Mouse (Mus musculus) midbrain, postnatal 0 days (tissue): ENCODE data around the gene Gm5431. TPM values are rescaled to one million over a fixed set of nuclear protein-coding genes. Genes with fewer than 3 reads are reported as not detected.
A peak's percentile ranks its signal among the peaks of the same experiment; 100 is the strongest.

ENCODE experiments used
- ATAC-seq: fragments of 200-750 bp; cut with Nextera tagmentation; 2 replicates; pipeline ENCODE4 v1.8.0; 2017; ENCODE audit warnings: moderate number of reproducible peaks, mild to moderate bottlenecking, moderate TSS enrichment, moderate library complexity; ENCODE audit not compliant: low FRiP score
- DNase-seq: peaks from one replicate; pipeline ENCODE4 v3.0.0-alpha.2; 2015; ENCODE audit warnings: low spot score
- H3K27ac ChIP-seq: fragments of 300-500 bp; sonication (generic); 2 replicates; pipeline ENCODE4 v1.5.1; 2014; ENCODE audit warnings: low read depth, mild to moderate bottlenecking, low read length, mixed read lengths
- H3K27me3 ChIP-seq: fragments of 300-500 bp; sonication (generic); 2 replicates; pipeline ENCODE4 v1.6.1; 2014; ENCODE audit warnings: low read length, control low read depth, mixed read lengths; ENCODE audit not compliant: insufficient read depth
- H3K36me3 ChIP-seq: fragments of 300-500 bp; sonication (generic); 2 replicates; pipeline ENCODE4 v1.6.1; 2014; ENCODE audit warnings: low read length, control low read depth, mixed read lengths; ENCODE audit not compliant: insufficient read depth
- H3K4me1 ChIP-seq: fragments of 300-500 bp; sonication (generic); 2 replicates; pipeline ENCODE4 v1.6.1; 2014; ENCODE audit warnings: mild to moderate bottlenecking, control low read depth, antibody characterized with exemption, low read length, mixed read lengths; ENCODE audit not compliant: insufficient read depth
- H3K4me2 ChIP-seq: fragments of 300-500 bp; sonication (generic); 2 replicates; pipeline ENCODE4 v1.6.1; 2014; ENCODE audit warnings: low read depth, mild to moderate bottlenecking, low read length, mixed read lengths; ENCODE audit not compliant: poor library complexity, severe bottlenecking
- H3K4me3 ChIP-seq: fragments of 300-500 bp; sonication (generic); 2 replicates; pipeline ENCODE4 v1.5.1; 2014; ENCODE audit warnings: low read depth, mild to moderate bottlenecking, low read length, moderate library complexity
- H3K9ac ChIP-seq: fragments of 300-500 bp; sonication (generic); replicated peaks from 2 replicates; pipeline ENCODE4 v1.6.1; 2014; ENCODE audit warnings: mild to moderate bottlenecking, low read length, moderate library complexity, mixed read lengths; ENCODE audit not compliant: poor library complexity, severe bottlenecking
- H3K9me3 ChIP-seq: fragments of 300-500 bp; sonication (generic); 2 replicates; pipeline ENCODE4 v1.6.1; 2016; ENCODE audit warnings: low read length, control low read depth
- CTCF ChIP-seq: IDR thresholded peaks from 2 replicates; pipeline ENCODE4 v1.5.1; 2016; ENCODE audit warnings: antibody characterized with exemption, mild to moderate bottlenecking
- WGBS: fragments of 180-500 bp; shearing (Covaris S2); extraction: QIAGEN DNeasy Blood & Tissue Kit; methylation state at CpG from one replicate; pipeline ENCODE4 v1.1.7; 2014; 5-methylcytosine and 5-hydroxymethylcytosine counted together
- polyA plus RNA-seq: library from polyadenylated mRNA; unstranded; fragments of >200 nt; fragmentation: Nextera tagmentation; extraction: Ambion mirVana; gene quantifications from 2 replicates; pipeline ENCODE4 v1.2.1, GENCODE M21; 2015
- total RNA-seq: library from RNA; depleted of rRNA; stranded (reverse); fragments of >200 nt; gene quantifications from 2 replicates; pipeline ENCODE4 v1.2.3, GENCODE M21; 2014

Gene Gm5431
- total and polyA plus RNA-seq, 2 experiments from 2014 or later, result 0.12 to 0.60 TPM

- 32% methylated on average over 6 of the region's 6 CpGs for WGBS
- Histone ChIP-seq H3K4me2 (no peak overlapping the region), H3K27ac (no peak overlapping the region), H3K27me3 (no peaks in the 10 kb centered on the region), H3K9me3 (no peaks in the 10 kb centered on the region), H3K9ac (no peak overlapping the region), H3K4me1 (no peaks in the 10 kb centered on the region), H3K36me3 (no peaks in the 10 kb centered on the region), H3K4me3 (no peak overlapping the region)
- TF ChIP-seq CTCF, result no peak
- ATAC-seq (no peak), DNase-seq (no peak)
Observed at GRCm38 (mm10) chr11:48844309-48844708, 57.7 kb downstream of the Gm5431 start.

DNA sequence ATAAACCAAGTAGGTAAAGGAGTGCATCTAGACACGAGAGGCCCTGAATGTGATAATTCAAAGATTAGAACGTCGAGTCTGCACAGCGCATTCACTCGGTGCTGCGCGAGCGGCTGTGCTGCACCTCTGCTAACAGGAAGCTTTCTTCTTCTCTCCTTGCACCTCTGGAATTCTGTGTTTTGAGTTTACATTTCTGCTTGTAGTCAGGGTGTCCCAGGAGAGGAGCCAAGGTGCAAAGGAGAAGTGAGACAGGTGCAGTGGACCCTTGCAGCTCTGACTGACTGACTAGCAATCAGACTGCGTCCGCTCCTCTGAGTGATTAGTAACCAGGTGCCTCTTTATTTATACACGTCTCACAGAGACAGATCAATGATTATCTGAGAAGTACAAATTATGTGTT, 58.8 kb downstream of the Gm5431 start:
- no peak overlapping the region for H3K9ac ChIP-seq
- H3K36me3 ChIP-seq, result no peaks in the 10 kb centered on the region
- DNase-seq (no peak), ATAC-seq (no peak)
- no peak overlapping the region for H3K4me2 ChIP-seq
- H3K4me3 ChIP-seq, result no peak overlapping the region
- no peaks in the 10 kb centered on the region for H3K27me3 ChIP-seq
- WGBS, result 86% methylated on average over 11 of the region's 11 CpGs
- no peak for TF ChIP-seq CTCF
- H3K4me1 ChIP-seq, result no peaks in the 10 kb centered on the region
- H3K27ac ChIP-seq, result no peak overlapping the region
- H3K9me3 ChIP-seq, result no peaks in the 10 kb centered on the region

DNA sequence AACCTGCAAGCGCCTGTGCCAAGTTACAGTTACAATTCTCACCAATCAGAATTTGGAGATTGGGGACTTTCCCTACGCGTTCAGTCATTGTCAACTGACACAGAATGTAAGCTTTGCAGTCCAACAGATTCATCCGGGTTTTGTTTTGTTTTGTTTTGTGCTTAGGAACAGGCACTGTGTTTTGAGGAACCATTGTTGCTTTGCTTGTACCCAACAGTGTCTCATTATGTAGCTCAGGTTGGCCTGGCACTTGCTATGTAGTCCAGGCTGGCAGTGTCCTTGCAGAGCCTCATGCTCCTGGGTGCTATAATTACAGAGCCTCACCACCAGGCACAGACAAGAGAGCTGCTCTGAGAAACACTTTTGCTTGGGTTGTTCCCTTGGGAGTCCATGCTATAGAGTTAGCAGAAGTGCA, 59.6 kb downstream of the Gm5431 start:
- ATAC-seq (no peak), DNase-seq (no peak)
- Histone ChIP-seq H3K9ac (no peak overlapping the region), H3K36me3 (no peaks in the 10 kb centered on the region), H3K27me3 (no peaks in the 10 kb centered on the region), H3K27ac (no peak overlapping the region), H3K4me3 (no peak overlapping the region), H3K9me3 (no peaks in the 10 kb centered on the region), H3K4me1 (no peaks in the 10 kb centered on the region), H3K4me2 (no peak overlapping the region)
- TF ChIP-seq CTCF, result no peak
- WGBS, result 85% methylated on average over 4 of the region's 4 CpGs

- TF ChIP-seq CTCF, result no peak
- no peak overlapping the region for H3K27ac ChIP-seq
- H3K4me1 ChIP-seq, result no peaks in the 10 kb centered on the region
- no peak overlapping the region for H3K4me3 ChIP-seq
- H3K36me3 ChIP-seq, result no peaks in the 10 kb centered on the region
- no peak for ATAC-seq
- 91% methylated on average over 5 of the region's 5 CpGs for WGBS
- no peaks in the 10 kb centered on the region for H3K27me3 ChIP-seq
- H3K4me2 ChIP-seq, result no peak overlapping the region
- DNase-seq, result no peak
- H3K9me3 ChIP-seq, result no peaks in the 10 kb centered on the region
- H3K9ac ChIP-seq, result no peak overlapping the region
Observed at GRCm38 (mm10) chr11:48841213-48841612, 60.8 kb downstream of the Gm5431 start.

GRCm38 (mm10) chr11:48840805-48841204, 61.2 kb downstream of the Gm5431 start:
- Histone ChIP-seq H3K9ac (no peak overlapping the region), H3K27ac (no peak overlapping the region), H3K36me3 (no peaks in the 10 kb centered on the region), H3K4me1 (no peaks in the 10 kb centered on the region), H3K4me3 (no peak overlapping the region), H3K27me3 (no peaks in the 10 kb centered on the region), H3K4me2 (no peak overlapping the region), H3K9me3 (no peaks in the 10 kb centered on the region)
- no peak for TF ChIP-seq CTCF
- ATAC-seq, result no peak
- no peak for DNase-seq

DNA sequence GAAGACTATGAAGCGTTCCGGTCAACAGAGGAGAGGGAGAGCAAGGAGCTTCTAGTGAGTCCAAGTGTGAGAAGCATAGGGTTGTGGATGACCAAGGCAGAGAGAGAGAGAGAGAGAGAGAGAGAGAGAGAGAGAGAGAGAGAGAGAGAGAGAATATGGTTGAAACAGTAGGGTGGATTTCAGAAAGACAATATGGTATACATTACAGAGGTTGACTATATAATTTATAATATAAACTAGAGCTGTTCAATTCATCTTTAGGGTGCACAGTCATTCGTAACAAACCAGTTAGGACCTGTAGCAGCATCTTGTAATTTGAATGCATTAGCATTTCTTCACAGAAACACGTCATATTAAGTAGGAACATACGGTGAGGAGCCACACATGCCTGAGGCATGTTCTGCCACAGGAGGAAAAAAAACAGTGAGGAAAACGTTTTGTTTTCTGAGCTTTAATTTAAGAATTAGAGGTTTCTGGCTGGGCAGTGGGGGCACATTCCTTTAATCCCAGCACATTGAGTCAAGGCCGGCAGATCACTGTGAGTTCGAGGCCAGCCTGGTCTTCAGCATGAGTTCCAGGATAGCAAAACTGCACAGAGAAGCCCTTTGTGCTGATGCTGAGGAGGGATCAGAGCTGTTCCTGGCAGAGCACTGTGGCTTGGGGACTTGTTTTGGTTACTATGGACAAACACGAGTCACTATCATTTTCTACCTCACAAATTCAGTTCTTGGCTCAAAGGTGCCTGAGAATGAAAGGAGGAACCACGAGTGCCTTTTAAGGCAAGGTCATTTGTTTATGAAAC, 62.9 kb downstream of the Gm5431 start:
- H3K4me1 ChIP-seq, result no peaks in the 10 kb centered on the region
- H3K4me3 ChIP-seq, result peak overlapping the region; percentile 86
- no peak overlapping the region for H3K9ac ChIP-seq
- H3K27ac ChIP-seq, result no peak overlapping the region
- H3K36me3 ChIP-seq, result no peaks in the 10 kb centered on the region
- 67% methylated on average over 10 of the region's 10 CpGs for WGBS
- no peaks in the 10 kb centered on the region for H3K9me3 ChIP-seq
- DNase-seq (no peak), ATAC-seq (no peak)
- no peaks in the 10 kb centered on the region for H3K27me3 ChIP-seq
- H3K4me2 ChIP-seq, result peak overlapping the region; percentile 85
- TF ChIP-seq CTCF, result no peak
